Mouse (Mus musculus) spleen, postnatal 36 days (tissue): ENCODE measurements around the gene Ifitm2.
"Not testable (repeated sequence)": the region's sequence is repeated elsewhere in the genome, so short reads cannot be mapped to it uniquely, and the experiment has no call there.

Experiments
- DNase-seq, 2 experiments: peaks; one replicate each; pipeline ENCODE4 v3.0.0; 2022; ENCODE audit warnings: low spot score in 2 of 2, mixed read lengths in 1 of 2

Ifitm2 gene

DNA sequence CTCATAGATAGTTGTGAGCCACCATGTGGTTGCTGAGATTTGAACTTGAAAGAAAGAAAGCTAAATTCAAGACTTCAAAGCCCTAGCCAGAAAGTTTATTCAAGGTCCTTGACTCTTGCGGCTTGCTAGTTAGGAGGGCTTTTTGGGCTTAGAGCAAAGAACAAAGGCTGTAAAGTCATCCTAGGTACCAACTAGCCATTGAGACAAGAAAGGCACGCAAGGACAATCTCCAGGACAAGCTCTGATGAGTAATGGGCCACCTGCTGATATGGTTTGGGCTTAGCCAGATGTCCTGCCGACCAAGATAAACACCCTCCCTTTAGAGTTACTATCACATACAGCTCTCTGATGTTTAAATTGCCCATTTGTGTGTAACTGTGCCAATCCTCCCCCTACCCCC is 12.9 kb upstream of the Ifitm2 start:
- not testable (repeated sequence) for DNase-seq

DNA sequence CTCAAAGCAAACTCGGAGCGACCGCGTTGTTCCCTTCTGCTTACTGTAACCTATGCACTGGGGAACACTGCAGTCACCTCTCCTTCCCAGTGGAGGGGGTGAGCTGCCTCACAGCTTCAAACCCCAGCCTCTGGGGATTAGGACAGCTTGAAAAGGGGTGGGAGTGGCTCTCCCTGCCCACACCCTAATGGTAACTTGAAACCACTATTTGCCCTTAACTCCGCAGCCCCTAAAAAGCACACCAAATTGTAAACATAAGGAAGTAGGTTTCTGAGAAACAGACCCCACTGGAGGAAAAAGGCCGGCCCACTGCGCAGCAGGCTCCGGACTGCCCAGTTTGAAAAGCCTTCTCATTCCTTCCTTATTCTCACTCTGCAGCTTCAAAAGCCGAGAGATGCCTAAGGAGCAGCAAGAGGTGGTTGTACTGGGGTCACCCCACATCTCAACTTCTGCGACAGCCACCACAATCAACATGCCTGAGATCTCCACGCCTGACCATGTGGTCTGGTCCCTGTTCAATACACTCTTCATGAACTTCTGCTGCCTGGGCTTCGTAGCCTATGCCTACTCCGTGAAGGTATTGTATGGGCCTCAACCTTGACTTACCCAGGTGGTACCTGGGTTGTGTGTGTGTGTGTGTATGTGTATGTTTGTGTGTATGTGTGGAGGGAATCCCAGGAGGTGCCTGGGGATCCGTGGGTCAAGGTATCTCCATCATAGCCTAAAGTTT is 12.2 kb upstream of the Ifitm2 start:
- no peak for DNase-seq

DNA sequence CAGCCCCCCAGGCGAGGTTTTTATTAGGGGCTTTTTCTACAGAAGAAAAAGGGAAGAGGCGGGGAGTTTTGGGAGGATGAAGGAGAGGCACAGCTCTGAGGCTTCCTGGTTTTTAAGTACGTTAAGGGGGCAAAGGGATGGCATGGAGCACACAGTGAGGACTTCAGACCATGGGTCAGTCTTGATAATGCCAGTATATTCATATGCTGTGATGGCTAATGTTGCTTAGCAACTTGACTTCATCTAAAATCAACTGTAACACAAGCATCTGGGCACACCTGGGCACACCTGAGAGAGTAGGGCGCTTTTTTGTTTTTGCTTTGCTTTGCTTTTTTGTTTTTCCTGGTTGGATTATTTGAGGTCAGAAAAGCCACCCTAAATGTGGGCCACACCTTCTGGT is 11.1 kb upstream of the Ifitm2 start, which contains the start of gene Ifitm1:
Gene Ifitm1, plus strand, starts transcription at position 301 of the 400 bp plus-strand sequence.
- DNase-seq, result no peak

DNA sequence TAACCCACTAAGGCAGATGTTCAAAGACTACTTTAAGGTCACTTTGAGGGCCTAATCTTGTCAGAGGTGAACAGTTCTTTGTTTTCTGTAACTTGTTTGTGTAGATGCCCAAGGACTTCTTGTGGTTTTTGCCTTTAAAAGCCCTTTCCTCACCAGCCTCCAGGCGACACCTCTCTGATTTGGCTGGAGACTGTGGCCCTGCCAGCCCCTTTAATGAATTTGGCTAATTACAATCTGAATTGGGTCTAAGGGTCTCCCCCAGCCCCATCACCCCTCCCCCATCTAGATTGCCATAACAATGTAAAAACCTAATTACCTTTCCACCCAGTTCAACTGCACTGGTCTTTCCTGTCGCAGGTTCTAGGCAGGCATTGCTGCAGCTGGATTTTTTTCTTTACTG is 6.9 kb upstream of the Ifitm2 start:
- DNase-seq, result no peak

DNA sequence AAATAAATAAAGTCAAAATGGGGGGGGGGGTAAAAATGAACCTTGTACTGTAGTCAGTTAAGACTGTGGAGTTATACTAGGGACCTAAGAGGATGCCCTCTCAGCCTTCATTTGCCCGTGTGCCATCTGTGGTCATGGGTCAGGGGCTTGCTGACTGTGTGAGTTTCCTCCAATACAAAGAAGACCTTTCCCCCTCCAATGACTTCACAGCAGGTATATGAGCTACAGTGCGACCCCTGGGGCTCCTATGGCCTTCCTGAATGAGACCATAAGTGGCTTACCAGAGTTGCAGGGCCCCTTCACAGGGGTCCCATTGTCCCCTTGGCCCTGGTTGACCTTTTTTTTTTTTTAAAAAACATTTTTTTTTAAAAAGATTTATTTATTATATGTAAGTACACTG is 5.6 kb upstream of the Ifitm2 start:
- no peak for DNase-seq

DNA sequence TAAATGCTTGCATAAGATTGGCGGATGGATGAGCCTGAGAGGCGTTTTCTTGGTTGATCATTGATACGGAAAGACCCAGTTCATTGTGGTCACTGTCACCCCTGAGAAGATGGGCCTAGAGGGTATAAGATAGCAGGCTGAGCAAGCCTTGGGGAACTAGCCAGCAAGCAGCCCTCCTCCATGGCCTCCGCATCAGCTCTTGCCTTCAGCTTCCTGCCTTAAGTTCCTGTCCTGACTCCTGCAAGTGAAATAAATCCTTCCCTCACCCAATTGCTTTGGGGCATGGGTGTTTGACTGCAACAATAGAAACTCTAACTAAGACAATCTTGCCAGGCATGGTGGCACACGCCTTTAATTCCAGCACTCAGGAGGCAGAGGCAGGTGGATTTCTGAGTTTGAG is 4.2 kb upstream of the Ifitm2 start:
- DNase-seq, result no peak

DNA sequence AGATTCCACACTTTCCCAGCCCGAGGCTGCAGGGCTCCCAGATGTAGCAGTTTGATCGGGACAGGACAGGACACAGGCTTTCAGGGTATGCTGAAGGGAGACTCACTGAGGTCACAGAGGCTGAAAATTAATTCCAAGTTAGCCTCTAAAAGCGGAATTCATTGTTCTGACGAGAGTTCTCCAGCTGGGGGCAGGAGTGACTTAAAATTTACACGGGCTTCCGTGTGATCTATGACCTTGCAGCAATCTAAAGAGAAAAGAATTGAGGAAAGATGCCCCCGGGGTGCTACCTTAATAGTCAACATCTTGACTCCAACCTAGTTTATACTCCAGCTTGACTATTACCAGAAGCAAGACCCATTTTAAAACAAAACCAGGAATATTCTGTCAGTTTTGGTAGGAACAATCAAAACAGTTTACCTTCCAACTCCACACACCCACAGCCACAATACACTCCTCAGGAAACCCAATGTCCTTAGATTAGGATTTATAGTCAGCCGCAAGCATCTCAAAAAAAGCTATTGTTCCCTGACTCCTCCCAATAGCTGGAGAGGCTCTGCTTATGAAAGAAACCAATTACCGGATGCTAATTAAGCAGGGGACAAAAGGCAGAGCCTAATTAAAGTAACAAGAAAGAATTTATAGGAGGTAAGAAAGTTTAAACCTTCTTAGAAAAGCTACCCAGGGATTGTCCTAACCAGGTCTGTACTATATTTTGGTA is 3.6 kb upstream of the Ifitm2 start:
- no peak for DNase-seq

DNA sequence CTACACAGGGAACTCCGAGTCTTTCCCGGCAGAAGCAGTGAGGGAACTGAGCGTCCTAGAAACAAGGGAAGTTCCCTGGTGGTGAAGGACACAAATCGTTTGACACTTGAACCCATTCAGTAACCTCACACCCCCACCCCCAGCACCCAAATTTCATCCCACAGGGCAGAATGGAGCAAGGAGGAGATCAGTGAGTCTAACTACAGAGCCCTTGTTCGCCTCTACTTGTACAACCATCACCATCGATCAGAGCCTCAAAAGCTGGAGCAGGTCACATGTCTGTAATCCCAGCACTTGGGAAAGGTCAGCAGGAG is 726 bp upstream of the Ifitm2 start:
- no peak for DNase-seq

DNA sequence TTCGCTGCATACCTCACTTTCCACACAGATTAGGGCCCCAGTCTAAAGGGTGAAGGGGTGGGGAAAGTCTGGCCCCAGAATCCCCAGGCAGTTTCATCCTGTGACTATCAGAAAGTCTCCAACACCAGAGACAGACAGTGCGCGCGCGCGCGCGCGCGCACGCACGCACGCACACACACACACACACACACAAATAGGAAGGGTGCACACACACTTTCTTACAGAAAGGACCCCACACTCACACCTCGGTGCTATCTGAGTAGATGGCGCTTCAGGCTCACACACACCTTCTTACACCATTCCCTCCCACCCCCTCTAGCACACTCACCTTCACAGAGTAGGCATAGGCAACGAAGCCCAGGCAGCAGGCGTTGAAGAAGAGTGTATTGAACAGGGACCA is 445 bp downstream of the Ifitm2 start:
- DNase-seq, result no peak

DNA sequence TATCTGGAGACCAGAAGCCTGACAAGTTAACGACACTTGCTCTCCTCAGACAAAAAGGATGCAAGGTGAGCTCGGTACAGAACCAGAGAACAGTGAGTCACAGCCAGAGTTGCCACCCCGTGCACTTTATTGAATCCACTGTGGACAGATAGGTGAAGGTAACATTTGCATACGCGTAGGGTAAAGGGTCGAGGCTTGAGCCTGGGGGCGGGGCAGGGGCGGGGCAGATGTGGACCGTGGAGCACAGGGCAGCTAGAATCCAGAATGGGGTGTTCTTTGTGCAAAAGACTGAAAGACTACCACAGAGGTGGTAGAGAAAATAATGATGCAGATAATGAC is 1.1 kb downstream of the Ifitm2 start:
- DNase-seq, result no peak

DNA sequence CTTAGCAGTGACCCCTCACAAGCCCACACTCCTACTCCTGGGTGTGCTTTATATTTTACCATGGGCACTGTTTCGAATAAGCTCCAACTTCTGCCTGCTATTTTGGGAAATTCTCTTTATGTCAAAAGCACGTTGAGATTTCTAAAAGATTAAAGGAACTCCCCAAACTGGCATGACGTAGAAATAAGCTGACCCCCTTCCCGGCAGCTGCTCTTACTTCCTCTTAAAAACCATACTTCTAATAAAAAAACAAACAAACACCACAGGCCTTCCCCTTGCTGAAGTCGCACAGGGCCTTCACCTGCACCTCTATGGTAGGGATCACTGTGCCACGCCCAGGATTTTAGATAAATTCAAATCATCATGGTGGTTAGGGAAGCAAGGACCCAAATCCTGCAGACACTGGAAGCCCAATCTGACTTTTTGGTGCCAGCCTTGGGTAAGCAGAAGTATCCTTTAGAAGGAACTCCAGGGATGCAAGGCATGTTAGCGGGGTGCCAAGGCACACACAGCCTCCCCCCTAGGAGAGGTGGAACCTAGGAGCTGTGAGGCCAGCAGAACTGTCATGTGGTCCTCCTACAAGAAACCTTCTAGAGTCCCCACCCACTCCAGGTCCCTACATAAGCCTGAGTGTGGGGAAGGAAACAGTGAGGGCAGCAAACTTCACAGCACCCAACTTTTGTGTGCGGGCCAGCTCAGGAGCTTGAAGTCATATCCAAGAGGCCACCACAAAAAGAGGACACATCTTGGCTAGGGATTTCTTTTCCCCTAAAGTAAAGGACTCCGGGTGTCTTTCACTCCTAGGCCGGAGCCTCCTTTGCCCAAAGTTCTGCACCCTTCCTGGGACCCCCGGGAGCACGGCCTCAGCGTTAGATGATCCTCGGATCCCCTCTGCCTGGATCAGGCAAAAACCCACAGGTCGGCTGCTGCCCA is 1.7 kb downstream of the Ifitm2 start:
- no peak for DNase-seq

DNA sequence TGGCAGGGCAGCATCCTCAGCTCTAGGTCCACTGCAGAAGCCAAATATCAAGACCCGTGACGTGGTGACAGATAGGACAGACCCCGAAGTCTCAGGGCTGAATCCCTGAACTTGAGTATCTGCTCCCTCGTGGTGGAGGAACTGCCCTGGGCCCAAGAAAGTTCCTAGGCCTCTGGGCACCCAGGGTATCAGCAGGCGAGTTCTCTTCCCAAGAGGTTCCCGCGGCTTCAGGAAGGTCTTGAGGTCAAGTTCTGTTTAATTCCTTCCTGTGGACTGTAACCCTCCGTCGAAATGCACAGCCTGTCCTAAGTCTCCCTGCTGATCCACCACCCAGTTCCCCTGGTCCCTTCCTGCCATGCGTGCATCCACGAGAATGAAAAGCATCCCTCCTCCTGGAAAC is 2.7 kb downstream of the Ifitm2 start:
- no peak for DNase-seq

DNA sequence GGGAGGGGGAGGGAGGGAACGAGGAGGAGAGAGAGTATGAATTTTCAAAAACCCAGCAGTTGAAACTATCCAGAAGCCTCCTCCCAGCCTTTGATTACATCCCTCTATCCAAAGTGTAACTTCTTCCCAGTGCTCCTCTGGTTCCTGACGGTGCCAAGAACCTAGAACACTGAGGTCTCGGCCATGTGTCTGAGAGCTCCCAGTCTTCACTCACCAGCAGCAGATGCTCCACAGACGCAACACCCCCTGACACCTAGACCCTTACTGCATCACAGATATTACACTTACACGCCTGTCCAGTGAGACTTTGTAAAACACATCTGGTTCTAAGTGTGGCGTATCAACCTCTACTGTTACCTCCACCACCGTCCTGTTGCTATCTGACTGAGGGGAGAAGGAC is 3.3 kb downstream of the Ifitm2 start:
- DNase-seq, result no peak

DNA sequence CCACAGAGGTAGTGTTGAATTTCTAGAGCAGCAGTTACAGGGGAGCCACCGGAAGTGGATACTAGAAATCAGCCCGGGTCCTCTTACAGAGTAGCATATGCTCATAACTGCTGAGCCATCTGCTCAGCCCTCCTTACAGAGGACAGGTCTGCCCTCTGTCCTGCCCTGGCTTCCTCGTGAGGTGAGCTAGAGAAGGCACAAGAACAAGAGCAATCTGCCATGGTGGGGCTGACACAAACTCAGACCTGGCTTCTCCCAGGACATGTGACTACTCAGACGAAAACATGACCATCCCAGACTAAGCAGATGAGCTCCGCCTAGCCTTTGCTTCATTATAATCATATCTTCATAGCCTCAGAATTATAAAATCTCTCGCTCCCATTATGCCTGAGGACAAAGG is 4.0 kb downstream of the Ifitm2 start:
- DNase-seq, result no peak

DNA sequence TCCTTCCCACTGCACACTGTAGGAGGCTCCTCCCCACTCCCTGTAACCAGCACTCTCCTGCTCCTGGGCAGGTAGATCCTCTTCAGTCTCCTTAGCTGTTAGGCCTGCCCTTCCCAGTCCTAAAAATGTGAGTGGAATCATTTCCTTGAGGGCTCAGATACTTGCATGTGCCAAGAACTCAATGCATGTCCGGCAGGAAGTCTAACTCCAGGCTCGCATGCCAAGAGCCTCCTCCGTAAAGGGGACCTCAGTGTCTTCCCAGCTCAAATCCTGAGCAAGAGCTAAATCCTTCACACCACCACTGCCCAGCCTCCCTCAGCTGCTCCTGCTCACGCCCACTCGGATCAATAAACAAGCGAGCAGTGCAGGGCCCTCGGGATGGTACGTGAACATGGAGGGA is 4.7 kb downstream of the Ifitm2 start:
- no peak for DNase-seq

DNA sequence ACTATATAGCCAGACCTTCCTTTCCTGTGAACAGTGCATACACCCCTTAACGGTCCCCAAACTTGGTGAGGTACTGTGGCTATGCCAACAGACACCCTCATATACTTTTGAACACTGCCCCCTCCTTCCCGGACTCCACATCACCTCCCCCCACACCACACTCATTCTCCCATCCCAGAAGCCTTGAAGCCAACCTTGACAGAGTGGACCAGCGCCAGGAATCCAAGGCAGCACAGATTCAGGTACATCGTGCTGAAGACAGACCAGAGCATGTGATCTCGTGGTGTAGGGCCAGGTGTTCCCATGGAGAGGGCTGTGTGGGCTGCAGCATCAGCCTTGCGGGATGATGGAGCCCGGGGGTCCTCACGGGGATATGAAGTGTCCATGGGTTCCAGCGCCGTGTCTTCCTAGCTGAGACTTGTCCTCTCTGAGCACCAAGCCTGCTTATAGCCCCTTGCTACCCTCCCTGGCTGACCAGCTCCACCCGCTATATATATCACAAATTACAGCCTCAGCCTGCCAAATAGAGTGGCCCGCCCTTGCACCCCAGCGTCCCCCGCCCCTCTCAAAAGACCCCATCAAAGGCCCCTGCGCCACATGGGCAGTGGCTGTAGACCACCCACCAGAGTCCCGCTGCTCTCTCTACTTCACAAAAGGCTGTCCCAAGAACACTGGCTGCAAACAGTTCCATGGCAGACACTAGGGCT is 5.8 kb downstream of the Ifitm2 start, which contains the start of gene Ifitm5:
Gene Ifitm5, minus strand, starts transcription at position 468 of the 707 bp plus-strand sequence.
- no peak for DNase-seq

DNA sequence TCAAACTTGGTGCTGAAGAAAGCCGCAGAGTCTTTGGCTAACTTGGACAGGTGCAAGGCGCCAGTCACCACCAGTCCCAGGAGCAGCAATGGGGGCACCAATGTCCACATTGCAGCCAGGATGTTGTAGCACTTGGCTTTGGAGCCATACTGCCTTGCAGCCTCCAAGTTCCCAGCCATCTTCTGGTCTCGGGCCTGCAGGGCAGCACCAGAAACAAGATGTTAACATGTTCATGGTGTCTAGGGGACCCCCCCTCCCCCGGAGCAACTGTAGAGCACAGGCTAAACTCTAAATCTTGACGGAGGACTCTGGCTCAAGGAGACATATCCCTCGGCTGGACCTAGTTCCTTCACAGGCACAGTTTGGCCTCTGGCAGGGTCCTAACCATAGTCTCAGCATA is 6.5 kb downstream of the Ifitm2 start:
- DNase-seq, result no peak

DNA sequence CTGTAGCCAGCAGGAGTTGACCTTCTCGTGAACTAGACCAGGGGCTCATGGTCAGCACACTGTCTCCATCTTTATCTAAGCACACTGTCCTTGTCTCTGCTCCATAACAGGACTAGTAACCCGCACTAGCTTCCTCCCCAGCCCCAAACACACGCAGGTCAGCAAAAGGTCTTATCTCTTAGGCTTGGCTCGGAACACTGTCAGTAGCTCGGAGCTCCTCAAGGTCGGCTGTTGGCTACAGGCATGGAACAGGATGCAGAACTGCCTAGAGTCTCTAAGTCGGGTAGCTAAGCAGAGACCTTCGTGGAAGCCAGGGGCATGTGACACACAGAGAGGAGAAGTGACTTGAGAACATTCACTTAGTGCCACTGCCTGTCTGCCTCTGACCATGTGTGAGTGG is 7.6 kb downstream of the Ifitm2 start:
- DNase-seq, result no peak

DNA sequence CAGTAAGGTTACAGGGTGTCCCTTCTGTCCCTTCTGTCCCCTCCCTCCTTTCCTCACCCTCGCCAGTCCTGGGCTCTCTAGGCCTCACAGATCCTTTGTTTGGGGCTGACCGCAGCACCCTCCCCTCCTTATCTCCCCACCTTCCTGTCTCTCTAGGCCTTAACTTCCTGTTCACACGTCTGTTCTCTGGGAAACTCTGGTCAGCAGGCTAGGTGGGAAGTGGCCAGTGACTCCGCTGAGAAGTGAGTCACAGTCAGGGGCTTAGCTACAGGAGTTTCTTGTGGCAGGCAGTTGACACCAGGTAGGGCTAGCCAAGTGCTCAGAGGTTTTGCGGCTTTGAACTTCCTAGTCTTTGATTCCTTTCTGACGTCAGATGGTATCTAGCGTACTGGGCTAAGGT is 8.8 kb downstream of the Ifitm2 start:
- DNase-seq, result no peak

DNA sequence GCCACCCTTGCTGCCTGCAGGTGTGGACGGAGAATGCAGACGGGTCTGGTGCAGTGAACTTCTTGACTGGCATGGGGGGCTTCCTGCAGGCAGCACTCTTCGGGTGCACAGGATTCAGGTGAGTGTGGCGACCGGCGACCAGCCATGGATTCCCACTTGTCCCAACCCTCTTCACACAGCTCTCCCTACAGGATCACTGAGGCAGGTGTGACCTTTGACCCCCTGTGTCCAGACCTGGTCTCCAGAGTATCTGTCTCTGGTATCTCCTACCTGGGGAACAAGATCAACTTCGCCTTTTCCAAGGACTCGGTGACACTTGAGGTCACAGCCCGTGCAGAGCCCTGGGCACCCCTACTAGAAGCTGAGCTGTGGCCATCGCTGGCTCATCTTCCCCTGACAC is 9.5 kb downstream of the Ifitm2 start:
- DNase-seq, result no peak

DNA sequence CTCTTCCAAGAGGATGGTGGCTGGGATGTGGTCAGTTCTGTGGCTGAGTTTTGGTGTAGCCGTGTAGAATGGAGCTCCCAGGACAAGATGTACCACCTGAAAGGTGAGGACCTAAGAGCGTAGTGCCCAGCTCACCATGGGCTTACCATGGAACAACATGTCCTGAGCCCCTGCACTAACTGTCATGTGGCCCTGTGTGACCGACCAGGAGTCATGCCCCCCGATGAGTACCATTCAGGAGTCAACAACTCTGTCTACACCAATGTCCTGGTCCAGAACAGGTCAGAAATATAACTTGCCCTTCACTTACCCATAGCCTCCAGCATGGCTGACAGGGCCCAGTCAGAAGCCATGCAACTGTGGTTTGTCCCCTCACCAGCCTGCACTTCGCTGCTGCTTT is 10.5 kb downstream of the Ifitm2 start:
- DNase-seq, result no peak

DNA sequence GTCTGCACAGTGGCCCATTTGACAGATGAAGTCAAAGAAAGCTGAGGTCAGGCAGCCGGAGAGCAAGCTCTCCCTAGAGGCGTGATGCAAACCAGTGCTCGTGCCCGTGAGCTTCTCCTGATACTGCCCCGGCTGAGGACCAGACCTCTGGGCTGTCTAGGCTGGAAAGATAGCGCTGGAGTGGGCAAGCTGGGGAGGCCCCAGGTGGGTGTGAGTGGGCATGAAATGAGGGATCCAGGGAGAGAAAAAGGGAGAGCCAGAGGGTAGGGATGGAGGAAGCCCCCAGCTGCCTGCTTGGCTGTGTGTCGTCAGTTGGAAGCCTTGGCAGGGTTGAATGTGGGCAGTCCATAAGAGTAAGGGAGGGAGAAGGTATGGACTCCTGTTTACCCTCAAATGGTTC is 11.6 kb downstream of the Ifitm2 start:
- no peak for DNase-seq
